Mouse (Mus musculus) thymus, postnatal 10 days (tissue): ENCODE results near the gene Armcx3.
"Not testable (repeated sequence)": the region's sequence is repeated elsewhere in the genome, so short reads cannot be mapped to it uniquely, and the experiment has no call there.

Experiments used
- DNase-seq, 2 experiments: peaks; one replicate each; pipeline ENCODE4 v3.0.0; 2021; ENCODE audit warnings: low spot score in 2 of 2

Gene Armcx3

GRCm38 (mm10) chrX:134756434-134757292 lies at the start of gene Armcx3:
Gene Armcx3, plus strand, starts transcription at chrX:134756595.
- DNase-seq: peak; percentile 27 to 34

DNA sequence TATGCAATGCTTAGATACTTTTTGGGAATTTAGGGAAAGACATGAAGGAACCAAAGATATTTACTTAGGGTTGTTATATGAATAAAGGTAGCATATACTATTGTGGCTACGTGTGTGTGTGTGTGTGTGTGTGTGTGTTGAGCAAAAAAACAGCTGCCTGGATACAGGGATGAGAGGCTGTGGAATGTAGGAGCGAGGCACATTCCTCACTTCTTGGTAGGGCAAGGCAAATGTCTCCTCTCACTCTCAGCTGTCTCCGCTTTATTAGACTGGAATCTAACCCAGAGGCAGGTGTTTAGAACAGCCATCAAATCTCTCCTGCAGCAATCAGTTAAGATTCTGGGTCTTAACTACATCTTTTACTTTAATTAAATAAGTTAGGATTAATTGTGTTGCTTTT lies 39.5 kb upstream of the Armcx3 start:
- no peak for DNase-seq

- DNase-seq: peak; percentile 12 to 18
Measured at GRCm38 (mm10) chrX:134717752-134718308, 38.6 kb upstream of the Armcx3 start, which contains the start of gene Armcx1. Gene Armcx1, plus strand, starts transcription at chrX:134717963.

DNA sequence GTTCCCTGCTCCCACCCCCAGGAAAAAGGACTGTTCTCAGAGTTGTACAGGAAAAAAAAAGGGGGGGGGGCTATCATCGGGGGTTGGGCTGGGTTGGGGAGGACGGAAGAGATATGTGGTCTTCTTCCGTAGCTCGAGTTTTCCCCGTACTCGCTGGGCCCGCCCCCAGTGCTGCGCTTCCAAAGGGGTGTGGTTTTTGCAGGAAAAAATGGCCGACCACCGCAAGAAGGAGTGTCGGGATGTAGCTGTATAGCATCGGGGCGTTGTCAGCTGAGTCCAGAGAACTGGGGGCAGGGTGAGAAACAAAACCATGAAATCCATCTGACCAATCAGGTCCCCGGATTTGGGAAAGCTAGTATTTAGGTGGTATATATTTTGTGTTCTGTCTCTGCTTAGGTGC lies 37.9 kb upstream of the Armcx3 start:
- peak; percentile 6 to 27 for DNase-seq

GRCm38 (mm10) chrX:134723762-134724161 lies 32.6 kb upstream of the Armcx3 start:
- not testable (repeated sequence) for DNase-seq

- DNase-seq: peak in 1 of 2 experiments; percentile 18
Measured at GRCm38 (mm10) chrX:134729778-134730177, 26.6 kb upstream of the Armcx3 start.

DNA sequence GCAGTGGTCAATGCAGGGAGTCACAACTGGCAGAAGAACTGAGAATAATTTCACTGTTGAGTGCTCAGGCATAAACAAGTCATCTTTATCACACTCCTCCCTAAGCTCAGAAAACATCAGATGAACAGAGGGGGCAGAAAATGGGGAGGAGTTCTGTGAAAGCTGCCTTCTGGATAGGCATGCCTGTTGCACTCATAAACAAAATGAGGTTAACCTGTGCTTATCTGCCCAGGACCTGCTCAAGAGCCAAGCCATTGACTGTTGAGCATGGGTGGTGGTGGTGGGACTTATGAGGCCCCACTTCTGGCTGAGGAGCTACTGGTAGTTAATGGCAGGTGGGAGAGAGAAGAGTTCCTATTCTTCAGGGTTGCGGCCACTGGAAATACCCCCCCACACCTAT lies 18.6 kb upstream of the Armcx3 start:
- DNase-seq: no peak

- no peak for DNase-seq
Measured at GRCm38 (mm10) chrX:134739160-134739559, 17.2 kb upstream of the Armcx3 start.

GRCm38 (mm10) chrX:134741862-134742261 lies 14.5 kb upstream of the Armcx3 start:
- no peak for DNase-seq

GRCm38 (mm10) chrX:134746459-134746858 lies 9.9 kb upstream of the Armcx3 start:
- DNase-seq: peak; percentile 31 to 53

GRCm38 (mm10) chrX:134750764-134751592 lies 5.4 kb upstream of the Armcx3 start, which contains the start of gene Armcx6:
Gene Armcx6, minus strand, starts transcription at chrX:134751417.
- DNase-seq: peak; percentile 61 to 65

DNA sequence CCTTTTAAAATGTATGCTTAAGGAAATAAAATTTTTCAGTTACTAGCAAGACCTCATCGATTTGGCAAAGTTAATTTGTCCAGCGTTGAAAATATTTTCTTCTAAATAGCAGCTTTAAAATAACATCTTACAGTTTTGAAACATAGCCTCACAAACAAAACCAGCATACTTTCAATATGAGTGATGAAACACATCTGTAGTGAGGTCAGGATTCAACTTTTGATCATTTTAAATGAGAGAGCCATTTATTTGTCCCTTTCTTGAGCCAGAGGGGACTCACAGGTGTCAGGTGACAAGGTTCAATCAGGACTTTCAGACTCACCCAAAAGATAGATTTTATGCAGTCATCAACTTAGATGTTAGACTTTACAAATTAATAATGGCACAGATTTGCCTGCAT lies 4.5 kb upstream of the Armcx3 start:
- no peak for DNase-seq

DNA sequence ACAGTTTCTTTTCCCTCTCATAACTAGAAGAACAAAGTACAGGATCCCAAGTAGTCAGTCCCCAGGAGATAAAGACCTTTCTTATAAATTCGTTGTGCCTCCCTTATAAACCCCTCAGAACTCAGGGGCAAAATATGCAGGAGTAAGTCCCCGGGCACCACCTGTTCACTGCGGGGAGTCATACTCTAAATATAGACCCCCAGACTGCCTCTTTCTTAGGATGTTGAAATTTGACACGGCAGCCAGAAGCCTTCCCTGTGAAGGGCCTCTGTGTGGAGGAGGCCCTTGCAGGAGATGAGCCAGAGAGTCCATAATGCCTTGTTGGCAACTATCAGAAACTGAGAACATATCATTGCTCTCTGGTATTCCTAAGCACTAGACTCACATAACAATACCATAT lies 3.8 kb upstream of the Armcx3 start:
- DNase-seq: no peak

DNA sequence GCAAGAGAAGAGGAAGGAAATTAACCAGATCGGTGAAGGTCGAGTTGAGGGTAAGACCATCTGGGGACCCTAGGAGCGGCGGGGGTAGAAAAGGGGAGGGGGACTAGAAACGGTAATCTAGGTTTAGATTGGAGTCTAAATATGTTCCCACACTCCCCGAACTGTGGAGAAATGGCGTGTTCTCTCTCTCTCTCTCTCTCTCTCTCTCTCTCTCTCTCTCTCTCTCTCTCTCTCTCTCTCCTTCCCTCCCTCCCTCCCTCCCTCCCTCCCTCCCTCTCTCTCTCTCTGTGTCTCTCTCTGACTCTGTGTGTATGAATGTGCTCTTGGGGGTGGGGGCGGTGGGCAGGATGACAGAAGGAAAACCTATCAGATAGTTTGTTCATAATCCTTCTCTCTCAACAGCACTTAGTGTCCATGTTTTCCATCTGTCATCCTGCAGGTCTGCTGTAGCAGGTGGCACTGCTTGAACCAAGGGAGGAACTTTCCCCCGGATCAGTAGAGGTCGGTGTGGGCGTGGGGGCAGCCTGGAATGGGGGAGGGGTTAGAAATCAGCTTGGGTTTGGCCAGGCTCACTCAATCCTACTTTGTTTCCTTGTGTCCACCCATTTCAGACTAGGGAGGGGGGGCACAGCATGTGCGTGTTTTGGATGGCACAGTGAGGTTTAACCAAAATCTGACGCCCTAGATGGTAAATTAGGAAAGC lies 1.0 kb downstream of the Armcx3 start:
- no peak for DNase-seq

- not testable (repeated sequence) for DNase-seq
Measured at GRCm38 (mm10) chrX:134763428-134764198, 7.2 kb downstream of the Armcx3 start.

DNA sequence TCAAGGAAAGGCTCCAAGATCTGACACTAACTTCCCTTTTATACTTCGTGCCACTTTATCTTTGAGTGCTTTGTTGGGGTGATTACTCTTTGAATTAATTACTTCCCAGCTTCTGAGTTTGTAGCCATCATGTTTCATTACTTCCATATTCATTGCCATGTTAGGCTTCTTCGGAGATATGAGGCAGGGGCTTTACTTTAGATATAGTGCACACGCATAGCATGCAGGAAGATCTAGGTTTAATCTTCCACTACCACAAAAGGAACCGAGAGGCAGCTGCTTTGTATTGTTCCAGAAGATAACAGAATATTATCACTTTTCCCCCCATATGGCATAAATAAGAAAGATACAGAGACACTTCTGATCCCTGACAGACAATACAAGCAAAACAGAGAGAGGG lies 31.3 kb downstream of the Armcx3 start:
- DNase-seq: no peak

DNA sequence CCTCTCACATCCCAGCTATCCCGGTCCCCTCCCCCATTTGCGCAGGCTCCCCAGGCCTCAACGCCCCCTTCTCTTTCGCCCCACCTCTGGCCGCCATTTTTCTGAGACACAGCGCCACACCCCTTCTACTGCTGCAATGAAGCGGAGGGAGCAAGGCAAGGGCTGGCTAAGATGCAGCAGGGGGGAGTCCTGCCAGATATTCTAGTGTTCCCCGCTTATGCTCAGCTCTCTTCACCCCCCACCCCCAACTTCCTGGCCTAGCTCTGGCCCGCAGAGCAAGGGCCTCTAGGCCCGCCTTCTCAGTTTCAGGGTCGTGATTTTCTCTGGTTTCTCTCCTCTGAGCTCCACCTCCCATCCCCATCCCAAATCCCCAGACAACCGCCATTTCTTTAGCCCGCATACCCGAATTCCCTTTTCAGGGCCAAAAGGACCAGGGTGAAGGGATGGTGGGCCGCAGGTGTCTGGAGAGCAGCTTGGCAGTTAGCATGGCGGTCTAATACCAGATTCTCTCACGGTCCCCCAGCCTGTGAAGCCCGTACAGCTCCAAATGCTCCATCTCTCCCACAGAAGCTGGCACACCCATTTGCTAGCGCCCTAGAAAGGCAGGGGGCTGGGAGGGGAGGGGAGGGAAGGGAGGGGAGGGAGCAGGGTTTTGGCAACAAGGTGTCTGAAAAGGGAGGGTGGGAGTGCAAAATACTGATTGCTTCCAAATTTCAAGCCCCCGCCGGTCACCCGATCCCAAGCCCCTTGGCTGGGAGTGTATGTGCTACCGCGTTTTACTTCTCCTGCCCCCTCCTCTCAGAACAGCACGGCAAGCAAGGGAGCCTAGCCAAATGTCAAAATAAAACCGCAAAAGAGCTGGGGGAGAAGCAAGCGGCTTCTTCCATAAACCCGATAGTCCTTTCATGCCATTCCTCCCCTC lies 51.7 kb downstream of the Armcx3 start:
- peak in 1 of 2 experiments; percentile 4 for DNase-seq

GRCm38 (mm10) chrX:134808755-134809224 lies 52.4 kb downstream of the Armcx3 start, which contains the start of gene Armcx2:
Gene Armcx2, minus strand, starts transcription at chrX:134809221.
- peak in 1 of 2 experiments; percentile 20 for DNase-seq
